Mouse (Mus musculus) lung, adult 18-20 months (tissue): ENCODE measurements around the gene Klf3.
A peak's percentile ranks its signal among the peaks of the same experiment; 100 is the strongest.

Source experiments
- DNase-seq, 2 experiments: peaks; one replicate each; pipeline ENCODE4 v3.0.0; 2022; ENCODE audit warnings: mixed read lengths in 2 of 2

Gene Klf3

GRCm38 (mm10) chr5:64802795-64803719 is at the start of gene Klf3:
Klf3 (plus strand) TSS chr5:64803388.
- DNase-seq = peak; percentile 96 to 97

- DNase-seq = no peak
Observed at GRCm38 (mm10) chr5:64762295-64762694, 40.9 kb upstream of the Klf3 start.

- no peak for DNase-seq
Observed at GRCm38 (mm10) chr5:64764452-64764851, 38.7 kb upstream of the Klf3 start.

GRCm38 (mm10) chr5:64765765-64766164 is 37.4 kb upstream of the Klf3 start:
- no peak for DNase-seq

- no peak for DNase-seq
Observed at GRCm38 (mm10) chr5:64766626-64767025, 36.6 kb upstream of the Klf3 start.

GRCm38 (mm10) chr5:64771619-64772018 is 31.6 kb upstream of the Klf3 start:
- DNase-seq = no peak

- DNase-seq = no peak
Observed at GRCm38 (mm10) chr5:64778211-64778610, 25.0 kb upstream of the Klf3 start.

- DNase-seq = no peak
Observed at GRCm38 (mm10) chr5:64779285-64779684, 23.9 kb upstream of the Klf3 start.

GRCm38 (mm10) chr5:64780778-64781177 is 22.4 kb upstream of the Klf3 start:
- peak in 1 of 2 experiments; percentile 32 for DNase-seq

GRCm38 (mm10) chr5:64788175-64788574 is 15.0 kb upstream of the Klf3 start:
- no peak for DNase-seq

GRCm38 (mm10) chr5:64798209-64798608 is 5.0 kb upstream of the Klf3 start:
- no peak for DNase-seq

GRCm38 (mm10) chr5:64801545-64801944 is 1.6 kb upstream of the Klf3 start:
- DNase-seq = no peak

- DNase-seq = no peak
Observed at GRCm38 (mm10) chr5:64802143-64802542, 1.0 kb upstream of the Klf3 start.

- DNase-seq = peak in 1 of 2 experiments; percentile 44
Observed at GRCm38 (mm10) chr5:64803720-64804462, 703 bp downstream of the Klf3 start.

GRCm38 (mm10) chr5:64805131-64805872 is 2.1 kb downstream of the Klf3 start:
- no peak for DNase-seq

- peak; percentile 84 to 91 for DNase-seq
Observed at GRCm38 (mm10) chr5:64805873-64806505, 2.8 kb downstream of the Klf3 start.

- no peak for DNase-seq
Observed at GRCm38 (mm10) chr5:64806600-64806999, 3.4 kb downstream of the Klf3 start.

GRCm38 (mm10) chr5:64807159-64807558 is 4.0 kb downstream of the Klf3 start:
- no peak for DNase-seq

- no peak for DNase-seq
Observed at GRCm38 (mm10) chr5:64807603-64808002, 4.4 kb downstream of the Klf3 start.

GRCm38 (mm10) chr5:64808106-64809010 is 5.2 kb downstream of the Klf3 start:
- DNase-seq = peak in 1 of 2 experiments; percentile 73

- peak; percentile 63 to 66 for DNase-seq
Observed at GRCm38 (mm10) chr5:64809257-64809656, 6.1 kb downstream of the Klf3 start.
